Mouse (Mus musculus) erythroblast, embryonic 14.5 days (primary cell): Measurements from ENCODE around the gene Cacng8. TPM values are rescaled to one million over a fixed set of nuclear protein-coding genes. Genes with fewer than 3 reads are reported as not detected.

ENCODE experiments used
- H3K27me3 ChIP-seq: 2 replicates; pipeline ENCODE4 v1.6.1; 2012; ENCODE audit warnings: inconsistent platforms; ENCODE audit not compliant: control insufficient read depth
- H3K36me3 ChIP-seq: 2 replicates; pipeline ENCODE4 v1.6.1; 2012; ENCODE audit warnings: mild to moderate bottlenecking, inconsistent platforms; ENCODE audit not compliant: control insufficient read depth
- H3K4me1 ChIP-seq: 2 replicates; pipeline ENCODE4 v1.6.1; 2012; ENCODE audit warnings: inconsistent platforms; ENCODE audit not compliant: control insufficient read depth
- H3K4me3 ChIP-seq: replicated peaks from 2 replicates; pipeline ENCODE3; 2012; ENCODE audit warnings: moderate library complexity, mild to moderate bottlenecking, inconsistent platforms
- H3K9me3 ChIP-seq: 2 replicates; pipeline ENCODE4 v1.6.1; 2012; ENCODE audit warnings: low read length, inconsistent platforms, mixed read lengths; ENCODE audit not compliant: control insufficient read depth
- GATA1 ChIP-seq: IDR thresholded peaks from 2 replicates; pipeline ENCODE4 v1.6.1; 2012; ENCODE audit warnings: low read length, inconsistent platforms, mixed read lengths
- TAL1 ChIP-seq: IDR thresholded peaks from 3 replicates; pipeline ENCODE4 v1.6.1; 2012; ENCODE audit warnings: low read length, inconsistent platforms, mixed read lengths
- polyA plus RNA-seq: library from polyadenylated mRNA; stranded (reverse); fragments of >175 nt; gene quantifications from 2 replicates; pipeline ENCODE4 v1.2.3, GENCODE M21; 2012

Gene Cacng8
- polyA plus RNA-seq, 1 experiment = not detected

- Histone ChIP-seq H3K4me3 (no peak overlapping the region), H3K9me3 (no peaks in the 10 kb centered on the region), H3K27me3 (peaks cover 58% of the 10 kb centered on the region), H3K36me3 (no peaks in the 10 kb centered on the region), H3K4me1 (no peaks in the 10 kb centered on the region)
- TF ChIP-seq GATA1 (no peak), TAL1 (no peak)
Observed at GRCm38 (mm10) chr7:3420466-3420865, 30.0 kb downstream of the Cacng8 start.

- no peak for TF ChIP-seq TAL1
- TF ChIP-seq GATA1 = no peak
- Histone ChIP-seq H3K27me3 (peaks cover 52% of the 10 kb centered on the region), H3K4me3 (no peak overlapping the region), H3K36me3 (no peaks in the 10 kb centered on the region), H3K4me1 (no peaks in the 10 kb centered on the region), H3K9me3 (no peaks in the 10 kb centered on the region)
Observed at GRCm38 (mm10) chr7:3421297-3421696, 30.8 kb downstream of the Cacng8 start.

- TF ChIP-seq GATA1 (no peak), TAL1 (no peak)
- Histone ChIP-seq H3K4me3 (no peak overlapping the region), H3K4me1 (no peaks in the 10 kb centered on the region), H3K9me3 (no peaks in the 10 kb centered on the region), H3K36me3 (no peaks in the 10 kb centered on the region), H3K27me3 (peaks cover 45% of the 10 kb centered on the region)
Observed at GRCm38 (mm10) chr7:3422051-3422450, 31.6 kb downstream of the Cacng8 start.

GRCm38 (mm10) chr7:3423430-3423829, 32.9 kb downstream of the Cacng8 start:
- Histone ChIP-seq H3K9me3 (no peaks in the 10 kb centered on the region), H3K27me3 (peaks cover 36% of the 10 kb centered on the region), H3K36me3 (no peaks in the 10 kb centered on the region), H3K4me3 (no peak overlapping the region), H3K4me1 (no peaks in the 10 kb centered on the region)
- TF ChIP-seq TAL1 = no peak
- TF ChIP-seq GATA1 = no peak

GRCm38 (mm10) chr7:3423895-3424294, 33.4 kb downstream of the Cacng8 start, which contains the start of gene Cacng6:
Cacng6 (plus strand) TSS chr7:3424195.
- TF ChIP-seq GATA1 (no peak), TAL1 (no peak)
- no peaks in the 10 kb centered on the region for H3K9me3 ChIP-seq
- H3K36me3 ChIP-seq = no peaks in the 10 kb centered on the region
- no peak within 1 kb of the TSS for H3K4me3 ChIP-seq
- H3K27me3 ChIP-seq = peaks cover 36% of the 10 kb centered on the region
- no peaks in the 10 kb centered on the region for H3K4me1 ChIP-seq

- Histone ChIP-seq H3K27me3 (peaks cover 36% of the 10 kb centered on the region), H3K4me1 (no peaks in the 10 kb centered on the region), H3K9me3 (no peaks in the 10 kb centered on the region), H3K4me3 (no peak overlapping the region), H3K36me3 (no peaks in the 10 kb centered on the region)
- TF ChIP-seq TAL1 (no peak), GATA1 (no peak)
Observed at GRCm38 (mm10) chr7:3425141-3425540, 34.7 kb downstream of the Cacng8 start.

- no peak overlapping the region for H3K4me3 ChIP-seq
Observed at GRCm38 (mm10) chr7:3430161-3430560, 39.7 kb downstream of the Cacng8 start.

GRCm38 (mm10) chr7:3432066-3432465, 41.6 kb downstream of the Cacng8 start:
- peaks cover 4% of the 10 kb centered on the region for H3K9me3 ChIP-seq
- no peaks in the 10 kb centered on the region for H3K4me1 ChIP-seq
- no peaks in the 10 kb centered on the region for H3K27me3 ChIP-seq
- no peak overlapping the region for H3K4me3 ChIP-seq
- no peak for TF ChIP-seq GATA1
- TF ChIP-seq TAL1 = no peak
- no peaks in the 10 kb centered on the region for H3K36me3 ChIP-seq

More at GRCm38 (mm10) chr7:3430161-3430560, 39.7 kb downstream of the Cacng8 start:
- H3K9me3 ChIP-seq = peaks cover 4% of the 10 kb centered on the region
- TF ChIP-seq TAL1 = no peak
- no peaks in the 10 kb centered on the region for H3K4me1 ChIP-seq
- H3K27me3 ChIP-seq = peaks cover 4% of the 10 kb centered on the region
- no peaks in the 10 kb centered on the region for H3K36me3 ChIP-seq

GRCm38 (mm10) chr7:3437941-3438340, 47.5 kb downstream of the Cacng8 start:
- TF ChIP-seq GATA1 = no peak
- TF ChIP-seq TAL1 = no peak

GRCm38 (mm10) chr7:3439984-3440383, 49.5 kb downstream of the Cacng8 start:
- Histone ChIP-seq H3K9me3 (no peaks in the 10 kb centered on the region), H3K4me1 (no peaks in the 10 kb centered on the region), H3K27me3 (no peaks in the 10 kb centered on the region), H3K4me3 (no peak overlapping the region), H3K36me3 (no peaks in the 10 kb centered on the region)
- TF ChIP-seq GATA1 (no peak), TAL1 (no peak)

More at GRCm38 (mm10) chr7:3437941-3438340, 47.5 kb downstream of the Cacng8 start:
- H3K4me3 ChIP-seq = no peak overlapping the region
- peaks cover 4% of the 10 kb centered on the region for H3K9me3 ChIP-seq
- no peaks in the 10 kb centered on the region for H3K36me3 ChIP-seq
- H3K4me1 ChIP-seq = no peaks in the 10 kb centered on the region
- no peaks in the 10 kb centered on the region for H3K27me3 ChIP-seq
